Comparison of ENCODE assay signal across 9 mouse cellular contexts in the genomic region with DNA sequence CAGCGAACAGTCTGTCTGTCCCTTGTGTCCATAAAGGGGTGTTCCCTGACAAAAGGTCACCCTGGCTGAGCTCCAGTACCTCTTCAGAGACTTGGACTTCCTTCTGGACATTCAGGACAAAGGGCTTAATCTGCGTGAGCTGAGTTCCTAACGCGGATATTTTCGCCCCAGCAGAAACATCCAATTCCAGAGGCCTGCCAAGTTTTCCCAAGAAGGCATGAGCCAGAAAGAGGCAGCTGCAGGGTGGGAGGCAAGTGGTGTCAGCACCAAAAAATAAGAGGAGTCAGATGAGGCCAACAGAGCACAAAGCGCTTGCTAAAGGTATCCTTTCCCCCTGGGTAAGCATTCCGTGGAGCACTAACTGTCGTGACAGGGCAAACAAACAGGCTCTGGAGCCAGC.
DNase-seq lines count a peak whose midpoint lies in the region; TF ChIP-seq lines count a peak whose summit lies in the region.
"Had no signal": no experiment of that assay in that cellular context is flagged by ENCODE, and none has a peak within 500 bp of the region (broad histone marks: within the 10 kb centered on the region; RNA-seq: fewer than 3 reads in every experiment).

No protein-coding gene starts in this region.

- H3K4me3 ChIP-seq in kidney, adult 2 months (ENCODE audit: insufficient read depth, low read depth, low read length): no peak overlapping the region
- H3K4me3 ChIP-seq: limb, embryonic 12.5 days had no signal

- TF ChIP-seq CTCF in kidney, adult 2 months (conservative IDR thresholded peaks at IDR 0.05; ENCODE audit: insufficient read depth, insufficient read length, low read depth, low read length): no peak

- H3K4me1 ChIP-seq in kidney, adult 2 months (ENCODE audit: control insufficient read depth, insufficient read depth, low read length): peaks cover 38% of the 10 kb centered on the region

- H3K36me3 ChIP-seq in kidney, adult 2 months (ENCODE audit: control insufficient read depth, insufficient read depth, low read length): no peaks in the 10 kb centered on the region
- H3K36me3 ChIP-seq: limb, embryonic 12.5 days had no signal

- no peaks in the 10 kb centered on the region for H3K27me3 ChIP-seq in kidney, adult 2 months (replicated peaks; ENCODE audit: control insufficient read depth, insufficient read depth, low read length)
- H3K27me3 ChIP-seq: limb, embryonic 12.5 days had no signal

- DNase-seq in adrenal gland, adult 8-10 months: peak; percentile 77
- DNase-seq in cerebellum, postnatal 36 days: peak; percentile 23 to 36
- DNase-seq in heart, adult 11 months: peak; percentile 99
- peak; percentile 98 for DNase-seq in kidney, adult 2 months
- DNase-seq in left cerebral cortex, postnatal 36 days (ENCODE audit: low spot score in 2 of 2): peak; percentile 84 to 85
- peak; percentile 64 for DNase-seq in ovary, adult 18-20 months (ENCODE audit: low spot score)
- peak; percentile 85 for DNase-seq in urinary bladder, postnatal 14 days (ENCODE audit: low spot score)
- no peak for DNase-seq in thymus, adult 18-20 months

- WGBS in kidney, adult 2 months: 17% methylated on average over 8 of the region's 8 CpGs

- intact Hi-C loops in left cerebral cortex, postnatal 36 days (cut with DNase I): loop anchor here (1.0 to 2.0 kb wide), 2 partner anchors 55 to 314 kb away; no protein-coding TSS in a partner anchor

- TF ChIP-seq POLR2A in kidney, adult 2 months (IDR thresholded peaks at IDR 0.05; ENCODE audit: low read depth, low read length): no peak

- H3K27ac ChIP-seq in kidney, adult 2 months (ENCODE audit: insufficient read depth, low read depth, low read length): peak overlapping the region; percentile 87
- H3K27ac ChIP-seq: limb, embryonic 12.5 days had no signal

Comparison
In these comparisons a context has a peak if more than half of its experiments do, and no peak if none do; other contexts are left out.
1. DNase-seq: peak in adrenal gland, adult 8-10 months (single experiment), cerebellum, postnatal 36 days (2 of 2), heart, adult 11 months (single experiment), kidney, adult 2 months (single experiment), left cerebral cortex, postnatal 36 days (2 of 2), ovary, adult 18-20 months (single experiment) and urinary bladder, postnatal 14 days (single experiment); none in thymus, adult 18-20 months (0 of 2).